Mouse (Mus musculus) 3134 (cell line): ENCODE data around the gene Fam234b.
A peak's percentile ranks its signal among the peaks of the same experiment; 100 is the strongest.

Source experiments
- DNase-seq: peaks from one replicate; pipeline ENCODE4 v3.0.0-alpha.2; 2011; ENCODE audit warnings: low spot score; ENCODE audit not compliant: insufficient read length; ENCODE audit errors: extremely low read depth

Gene Fam234b

GRCm38 (mm10) chr6:135178599-135178998 is 19.2 kb upstream of the Fam234b start:
- no peak for DNase-seq

- DNase-seq, result no peak
Observed at GRCm38 (mm10) chr6:135182925-135183324, 14.9 kb upstream of the Fam234b start.

GRCm38 (mm10) chr6:135183961-135184360 is 13.8 kb upstream of the Fam234b start:
- no peak for DNase-seq

GRCm38 (mm10) chr6:135187076-135187917 is 10.5 kb upstream of the Fam234b start:
- peak; percentile 59 for DNase-seq

- no peak for DNase-seq
Observed at GRCm38 (mm10) chr6:135188629-135189028, 9.1 kb upstream of the Fam234b start.

- DNase-seq, result no peak
Observed at GRCm38 (mm10) chr6:135190122-135190521, 7.7 kb upstream of the Fam234b start.

GRCm38 (mm10) chr6:135191906-135192305 is 5.9 kb upstream of the Fam234b start:
- no peak for DNase-seq

- DNase-seq, result peak; percentile 33
Observed at GRCm38 (mm10) chr6:135192993-135193392, 4.8 kb upstream of the Fam234b start.

- DNase-seq, result no peak
Observed at GRCm38 (mm10) chr6:135193733-135194132, 4.0 kb upstream of the Fam234b start.

- DNase-seq, result no peak
Observed at GRCm38 (mm10) chr6:135194907-135195306, 2.9 kb upstream of the Fam234b start.

GRCm38 (mm10) chr6:135196707-135197106 is 1.1 kb upstream of the Fam234b start:
- no peak for DNase-seq

GRCm38 (mm10) chr6:135197446-135197845 is 331 bp upstream of the Fam234b start:
- no peak for DNase-seq

GRCm38 (mm10) chr6:135198726-135199125 is 949 bp downstream of the Fam234b start:
- DNase-seq, result no peak

- no peak for DNase-seq
Observed at GRCm38 (mm10) chr6:135200122-135200957, 2.6 kb downstream of the Fam234b start.

- no peak for DNase-seq
Observed at GRCm38 (mm10) chr6:135202668-135203067, 4.9 kb downstream of the Fam234b start.

- DNase-seq, result no peak
Observed at GRCm38 (mm10) chr6:135203737-135204136, 6.0 kb downstream of the Fam234b start.

GRCm38 (mm10) chr6:135204869-135205268 is 7.1 kb downstream of the Fam234b start:
- no peak for DNase-seq

- no peak for DNase-seq
Observed at GRCm38 (mm10) chr6:135205802-135206201, 8.0 kb downstream of the Fam234b start.

GRCm38 (mm10) chr6:135206909-135207308 is 9.1 kb downstream of the Fam234b start:
- DNase-seq, result no peak

- DNase-seq, result no peak
Observed at GRCm38 (mm10) chr6:135211169-135211568, 13.4 kb downstream of the Fam234b start.

GRCm38 (mm10) chr6:135212666-135213065 is 14.9 kb downstream of the Fam234b start:
- DNase-seq, result no peak

GRCm38 (mm10) chr6:135218330-135218729 is 20.6 kb downstream of the Fam234b start:
- no peak for DNase-seq
